In the genomic region with DNA sequence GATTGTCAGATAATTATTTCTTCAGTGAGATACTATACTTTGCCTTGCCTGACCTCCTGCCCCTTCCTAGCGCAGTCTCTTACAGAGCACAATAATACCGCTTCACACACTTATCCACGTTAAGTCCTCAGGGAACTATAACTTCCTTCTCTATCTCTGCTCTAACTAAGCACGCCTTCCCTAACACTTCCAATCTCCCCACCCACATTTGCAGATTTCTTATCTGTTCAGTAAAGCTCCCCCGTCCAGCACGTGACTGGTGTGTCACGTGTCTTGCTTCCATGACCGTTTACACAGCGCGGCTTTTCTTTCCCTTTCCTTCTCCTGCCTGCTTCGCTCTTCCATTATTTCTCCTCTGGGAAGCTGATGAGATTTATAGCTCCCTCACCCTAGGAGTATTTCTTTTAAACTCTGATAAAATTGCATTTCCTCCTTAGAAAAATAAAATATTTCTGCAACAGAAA, we compare ENCODE assay signal across 10 mouse cellular contexts.
DNase-seq lines count a peak whose midpoint lies in the region; ATAC-seq lines count a peak whose summit lies in the region.
"Had no signal": no experiment of that assay in that cellular context is flagged by ENCODE, and none has a peak within 500 bp of the region (broad histone marks: within the 10 kb centered on the region; RNA-seq: fewer than 3 reads in every experiment).

No protein-coding gene starts in this region.

- peak; percentile 17 for DNase-seq in embryo, embryonic 11 days
- no peak for DNase-seq in embryo, embryonic 10 days (ENCODE audit: low spot score)
- peak; percentile 21 for DNase-seq in urinary bladder, postnatal 14 days (ENCODE audit: low spot score)
- no peak for DNase-seq in urinary bladder, postnatal 4 days (ENCODE audit: low spot score in 2 of 2)
- peak; percentile 55 for DNase-seq in kidney, postnatal 10 days
- peak; percentile 66 for DNase-seq in yolk sac, embryonic 10.5 days (ENCODE audit: low spot score)
- DNase-seq in thymus, adult 18-20 months = no peak
- DNase-seq: B cell, adult 2 months; gastrocnemius, postnatal 36 days had no signal

- ATAC-seq in cerebellum, adult (ENCODE audit: insufficient number of reproducible peaks, low FRiP score, low TSS enrichment) = no peak

Comparison
In these comparisons a context has a peak if more than half of its experiments do, and no peak if none do; other contexts are left out.
1. DNase-seq: peak in embryo, embryonic 11 days (single experiment), urinary bladder, postnatal 14 days (single experiment), kidney, postnatal 10 days (single experiment) and yolk sac, embryonic 10.5 days (single experiment); none in embryo, embryonic 10 days (single experiment), urinary bladder, postnatal 4 days (0 of 2) and thymus, adult 18-20 months (0 of 2).